Mouse (Mus musculus) induced T-regulatory cell, adult 2 months (primary cell): Measurements from ENCODE around the gene Sept10.
"Not testable (repeated sequence)": the region's sequence is repeated elsewhere in the genome, so short reads cannot be mapped to it uniquely, and the experiment has no call there.

Experiments used
- DNase-seq: peaks from one replicate; pipeline ENCODE4 v3.0.0-alpha.2; 2012; ENCODE audit warnings: low read depth

Sept10 gene

DNA sequence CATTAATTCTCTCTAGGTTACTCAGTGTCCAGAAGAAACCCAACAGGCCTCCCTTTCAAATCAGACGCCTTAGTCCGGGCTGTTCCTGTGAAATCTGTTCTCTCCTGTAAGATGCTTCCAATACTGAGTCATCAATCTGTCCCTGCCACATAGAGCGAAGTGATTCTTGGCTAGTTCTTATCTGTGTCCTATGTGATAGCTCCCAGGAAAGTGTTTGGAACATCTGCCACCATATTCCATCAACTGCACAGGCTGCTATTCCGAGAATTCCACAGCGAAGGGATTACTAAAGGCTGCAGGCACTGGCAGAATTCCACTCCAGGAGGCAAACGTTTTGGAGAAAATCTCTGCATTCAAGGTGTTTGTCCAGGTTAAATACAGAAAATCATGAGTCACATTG, 94.0 kb downstream of the Sept10 start:
- DNase-seq, result no peak

DNA sequence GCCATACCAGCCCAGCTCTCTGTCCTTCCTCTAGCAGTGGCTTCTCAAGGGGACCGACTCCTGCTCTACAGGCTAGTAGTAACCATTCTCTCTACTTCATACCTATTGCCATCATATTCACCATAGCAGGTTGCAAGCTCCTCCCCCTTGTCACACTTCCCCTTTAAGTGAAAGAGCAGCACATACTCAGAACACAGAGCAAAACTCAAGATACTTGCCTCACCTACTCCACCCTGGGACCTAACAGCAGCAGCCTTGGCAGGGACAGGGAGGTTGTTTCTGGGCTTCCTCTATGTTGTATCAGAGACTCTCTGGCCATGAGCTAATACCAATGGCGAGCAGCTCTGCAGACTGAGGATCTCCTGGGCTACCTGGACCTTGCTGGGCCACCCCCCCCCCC, 96.2 kb downstream of the Sept10 start:
- no peak for DNase-seq

GRCm38 (mm10) chr10:59119811-59120210, 101.8 kb downstream of the Sept10 start:
- DNase-seq, result no peak

DNA sequence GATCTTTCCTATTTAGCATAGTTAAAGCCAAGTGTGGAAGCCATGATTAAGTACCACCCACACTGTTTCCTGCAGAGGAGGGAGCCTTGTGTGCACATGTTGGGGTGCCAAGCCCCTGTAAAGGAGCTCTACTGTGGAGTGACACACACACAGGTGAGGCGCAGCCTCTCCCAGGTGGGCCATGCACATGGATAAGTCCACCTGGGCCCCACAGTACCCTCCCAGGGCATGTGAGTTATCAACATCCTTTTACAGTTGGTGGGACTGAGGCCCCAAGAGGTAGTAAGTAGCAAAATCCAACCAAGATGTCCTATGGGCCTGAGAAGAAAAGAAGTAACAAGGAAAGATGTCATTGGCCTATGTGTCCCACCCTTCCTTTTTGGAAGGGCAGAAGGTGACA, 102.6 kb downstream of the Sept10 start:
- DNase-seq, result no peak

DNA sequence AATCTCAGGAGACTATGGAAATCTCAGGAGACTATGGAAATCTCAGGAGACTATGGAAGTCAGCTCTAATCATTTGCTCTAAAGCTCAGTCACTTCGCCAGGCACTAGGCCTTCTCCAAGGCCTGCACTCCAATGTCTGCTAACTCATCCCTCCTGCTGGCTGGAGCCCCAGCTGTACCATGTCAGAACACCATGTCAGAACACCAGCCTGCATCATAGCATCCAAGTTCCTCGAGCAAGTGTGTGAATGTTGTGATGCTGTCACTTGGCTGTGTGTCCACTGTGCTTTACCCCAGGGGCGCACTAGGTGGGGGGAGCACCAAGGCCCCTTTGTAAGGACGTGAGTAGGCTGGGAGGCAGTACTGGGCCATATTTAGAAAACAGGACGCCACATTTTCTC, 104.1 kb downstream of the Sept10 start:
- no peak for DNase-seq

DNA sequence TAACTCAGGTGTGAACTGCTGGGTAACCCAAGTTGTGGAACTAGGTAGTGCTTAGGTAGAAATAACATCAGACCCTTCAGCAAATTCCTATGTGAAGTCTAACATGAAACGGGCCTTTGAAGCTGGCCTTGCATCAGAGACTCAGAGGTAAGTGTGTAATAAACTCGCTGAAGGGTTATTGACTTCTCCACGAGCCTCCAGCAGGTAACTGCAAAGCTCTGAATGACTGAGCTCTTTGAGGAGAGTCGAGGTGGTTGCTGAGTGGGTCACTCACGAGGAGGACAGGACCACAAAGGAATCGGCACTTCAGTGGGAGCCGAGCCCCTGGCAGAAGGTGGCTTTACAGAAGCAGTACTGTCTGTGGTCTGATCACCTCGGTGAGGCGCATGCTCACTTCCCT, 105.3 kb downstream of the Sept10 start:
- DNase-seq, result no peak

DNA sequence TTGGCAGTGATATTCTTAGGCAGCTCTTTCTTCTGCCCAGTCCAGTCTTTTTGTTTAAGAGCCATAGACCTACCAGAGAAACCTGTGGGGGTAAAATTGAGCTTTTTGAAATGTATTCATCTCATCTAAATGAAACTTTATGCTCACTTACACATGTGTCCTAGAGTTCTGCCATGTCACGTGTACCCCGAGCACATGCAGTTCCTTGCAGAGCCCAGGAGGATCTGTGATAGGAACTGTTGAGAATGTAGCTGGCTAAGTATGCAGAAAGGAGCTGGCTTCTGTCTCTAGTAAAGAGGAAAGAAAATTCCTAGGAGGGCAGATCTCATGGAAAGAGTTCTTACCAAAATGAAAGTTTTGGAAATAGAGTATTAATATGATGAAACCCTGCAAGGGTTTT, 106.0 kb downstream of the Sept10 start:
- DNase-seq, result no peak

GRCm38 (mm10) chr10:59114535-59115291, 106.9 kb downstream of the Sept10 start:
- DNase-seq, result no peak

DNA sequence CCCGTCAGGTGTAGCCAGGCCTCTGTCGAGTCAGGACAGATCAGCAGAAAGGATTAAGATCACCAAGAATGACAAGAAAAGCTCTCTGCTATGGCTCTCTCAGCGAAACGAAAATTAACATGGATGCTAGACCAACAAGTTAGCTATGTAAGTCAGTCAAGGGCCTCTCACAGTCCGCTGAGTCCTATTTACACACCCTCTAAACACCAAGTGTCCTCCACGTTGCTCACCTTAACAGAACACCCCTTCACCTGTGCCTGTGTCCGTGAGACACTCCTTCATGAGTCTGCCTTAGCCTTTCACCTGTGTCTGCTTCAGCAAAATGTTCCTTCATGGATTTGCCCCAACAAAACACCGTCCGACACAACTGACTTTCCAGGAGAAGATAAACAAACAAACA, 108.3 kb downstream of the Sept10 start:
- DNase-seq, result no peak

DNA sequence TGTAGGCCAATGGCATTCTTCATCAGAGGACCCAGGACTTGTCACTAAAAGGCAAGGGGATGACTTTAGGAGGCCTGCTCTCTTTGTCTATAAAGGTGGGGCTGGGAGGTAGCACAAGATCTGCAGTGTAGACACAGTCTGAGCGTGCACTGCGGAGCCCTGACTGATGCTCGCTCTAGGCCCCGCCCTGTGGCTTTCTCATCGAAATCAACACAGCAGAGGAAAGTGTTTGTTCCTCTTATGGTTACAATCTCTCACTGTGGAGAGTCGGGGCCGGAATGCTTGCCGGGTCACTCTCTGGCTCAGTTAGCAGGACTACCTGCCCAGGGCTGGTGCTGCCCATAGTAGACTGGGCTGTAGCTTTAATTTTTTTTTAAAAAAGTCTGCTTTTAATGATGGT, 108.9 kb downstream of the Sept10 start:
- DNase-seq, result no peak

DNA sequence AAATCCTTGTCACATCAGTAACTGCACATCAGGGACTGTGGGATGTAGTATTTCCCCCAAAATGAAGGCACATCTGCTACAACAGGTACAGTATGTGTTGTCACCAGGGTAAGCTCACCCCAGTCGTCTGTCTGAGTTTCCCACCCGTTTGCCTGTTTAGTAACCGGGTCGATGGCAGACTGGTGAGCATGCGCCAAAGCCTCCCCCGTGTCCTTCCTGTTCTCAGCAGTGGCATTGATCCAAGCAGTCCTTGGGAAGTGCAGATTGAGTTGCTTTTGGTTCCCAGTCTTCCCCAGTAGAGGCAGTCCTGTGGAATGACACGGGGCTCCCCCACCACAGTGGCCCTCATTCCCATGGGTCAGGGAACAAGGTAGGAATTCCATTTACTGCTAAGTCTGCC, 111.3 kb downstream of the Sept10 start:
- no peak for DNase-seq

GRCm38 (mm10) chr10:59109015-59109414, 112.6 kb downstream of the Sept10 start:
- DNase-seq, result peak; percentile 75

- no peak for DNase-seq
Observed at GRCm38 (mm10) chr10:59106644-59107043, 115.0 kb downstream of the Sept10 start.

DNA sequence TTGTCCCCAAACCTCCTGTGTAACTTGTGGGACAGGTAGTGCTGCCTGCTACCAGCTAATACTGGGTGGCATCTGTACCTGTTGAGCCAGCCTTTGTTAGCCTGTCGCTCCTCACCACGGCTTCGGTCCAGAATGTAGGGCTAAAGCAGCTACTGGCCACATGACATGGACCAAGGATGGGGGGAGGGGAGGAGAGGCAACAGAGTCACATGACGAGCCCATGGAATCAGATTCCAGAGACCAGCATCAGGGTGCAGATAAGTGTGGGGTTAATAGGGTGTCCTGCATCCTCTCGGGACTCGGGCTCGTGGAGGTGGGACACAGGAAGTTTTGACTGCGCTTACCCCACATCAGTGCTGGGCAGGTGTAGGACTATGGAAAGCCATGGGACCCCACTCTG, 115.8 kb downstream of the Sept10 start:
- no peak for DNase-seq

DNA sequence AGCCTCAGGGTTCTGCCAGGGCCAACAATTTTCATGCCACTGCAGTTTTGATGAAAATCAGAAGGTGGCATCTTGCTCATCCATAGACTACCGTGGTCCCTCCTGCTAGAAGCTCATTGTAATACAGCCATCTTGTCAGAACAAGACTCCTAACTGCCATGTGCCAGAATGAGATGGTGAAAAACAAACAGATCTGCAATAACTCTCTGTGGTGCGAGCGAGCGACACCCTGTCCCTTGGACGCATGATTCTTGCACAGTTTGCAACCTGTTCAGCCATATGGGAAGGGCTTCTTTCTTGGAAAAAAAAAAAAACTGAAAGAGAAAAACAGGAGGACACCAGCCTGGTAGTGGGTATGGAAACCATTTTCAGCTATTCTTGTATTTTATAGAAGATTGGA, 117.0 kb downstream of the Sept10 start:
- DNase-seq, result no peak

GRCm38 (mm10) chr10:59103076-59103475, 118.6 kb downstream of the Sept10 start:
- DNase-seq, result not testable (repeated sequence)

- no peak for DNase-seq
Observed at GRCm38 (mm10) chr10:59091988-59092387, 129.7 kb downstream of the Sept10 start.
